Mouse (Mus musculus) liver, postnatal 0 days (tissue): ENCODE measurements around the gene Nrm. TPM values are rescaled to one million over a fixed set of nuclear protein-coding genes. Genes with fewer than 3 reads are reported as not detected.
A peak's percentile ranks its signal among the peaks of the same experiment; 100 is the strongest.
"Not testable (repeated sequence)": the region's sequence is repeated elsewhere in the genome, so short reads cannot be mapped to it uniquely, and the experiment has no call there.

Source experiments
- ATAC-seq: fragments of 200-750 bp; cut with Nextera tagmentation; 2 replicates; pipeline ENCODE4 v1.8.0; 2017; ENCODE audit warnings: mild to moderate bottlenecking, moderate library complexity
- DNase-seq: peaks from one replicate; pipeline ENCODE4 v3.0.0-alpha.2; 2016
- H3K27ac ChIP-seq: fragments of 300-500 bp; sonication (generic); 2 replicates; pipeline ENCODE4 v1.5.1; 2014; ENCODE audit warnings: antibody characterized with exemption, moderate library complexity, mild to moderate bottlenecking, low read depth
- H3K27me3 ChIP-seq: fragments of 300-500 bp; sonication (generic); 2 replicates; pipeline ENCODE4 v1.6.1; 2014; ENCODE audit warnings: low read length, control low read depth, mixed read lengths; ENCODE audit not compliant: insufficient read depth
- H3K36me3 ChIP-seq: fragments of 300-500 bp; sonication (generic); replicated peaks from 2 replicates; pipeline ENCODE4 v1.6.1; 2014; ENCODE audit warnings: mild to moderate bottlenecking, control low read depth, low read length, moderate library complexity, mixed read lengths; ENCODE audit not compliant: insufficient read depth
- H3K4me1 ChIP-seq: fragments of 300-500 bp; sonication (generic); 2 replicates; pipeline ENCODE4 v1.6.1; 2014; ENCODE audit warnings: antibody characterized with exemption, mild to moderate bottlenecking, control low read depth; ENCODE audit not compliant: insufficient read depth
- H3K4me2 ChIP-seq: fragments of 300-500 bp; sonication (generic); 2 replicates; pipeline ENCODE4 v1.6.1; 2014; ENCODE audit warnings: low read depth, mild to moderate bottlenecking, low read length, moderate library complexity, mixed read lengths
- H3K4me3 ChIP-seq: fragments of 300-500 bp; sonication (generic); 2 replicates; pipeline ENCODE4 v1.5.1; 2014; ENCODE audit warnings: low read depth, low read length
- H3K9ac ChIP-seq: fragments of 300-500 bp; sonication (generic); replicated peaks from 2 replicates; pipeline ENCODE4 v1.6.1; 2014; ENCODE audit warnings: mild to moderate bottlenecking, moderate library complexity
- H3K9me3 ChIP-seq: fragments of 300-500 bp; sonication (generic); 2 replicates; pipeline ENCODE4 v1.6.1; 2016; ENCODE audit warnings: mild to moderate bottlenecking, control low read depth, low read length, mixed read lengths
- CTCF ChIP-seq: sonication (generic); IDR thresholded peaks from 2 replicates; pipeline ENCODE4 v1.5.1; 2016; ENCODE audit warnings: antibody characterized with exemption, low read depth
- EP300 ChIP-seq: IDR thresholded peaks from 2 replicates; pipeline ENCODE4 v1.6.1; 2016; ENCODE audit warnings: antibody characterized with exemption, low read depth, mild to moderate bottlenecking
- WGBS: fragments of 180-500 bp; shearing (Covaris S2); extraction: QIAGEN DNeasy Blood & Tissue Kit; methylation state at CpG from one replicate; pipeline ENCODE4 v1.1.7; 2014; ENCODE audit not compliant: insufficient replicate concordance; 5-methylcytosine and 5-hydroxymethylcytosine counted together
- polyA plus RNA-seq: library from polyadenylated mRNA; unstranded; fragments of >200 nt; fragmentation: Nextera tagmentation; extraction: Ambion mirVana; gene quantifications from 2 replicates; pipeline ENCODE4 v1.2.1, GENCODE M21; 2015

Gene Nrm
- polyA plus RNA-seq, 1 experiment from 2014 or later: 15.8 TPM

DNA sequence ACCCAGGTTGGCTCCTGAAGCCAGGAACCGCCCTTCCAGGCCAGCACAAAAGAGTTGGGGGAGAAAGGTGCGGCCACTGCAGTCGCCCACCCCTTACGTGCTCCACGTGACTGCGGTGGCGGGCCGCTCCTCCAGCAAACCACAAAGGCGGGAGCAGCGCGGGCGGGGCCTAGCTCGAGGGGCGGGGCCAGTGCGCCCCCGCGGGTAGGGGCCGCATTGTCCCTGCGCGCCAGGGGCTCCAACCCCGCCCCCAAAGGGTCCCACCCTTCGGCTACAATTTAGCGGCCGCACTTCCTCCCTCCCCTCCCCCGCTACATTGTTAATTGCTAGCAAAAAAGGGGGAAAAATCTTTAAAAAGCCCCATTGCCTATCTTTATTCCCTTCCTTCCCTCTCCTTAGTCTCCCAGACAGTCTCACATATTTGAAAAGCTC, 24.1 kb upstream of the Nrm start:
- Histone ChIP-seq H3K9me3 (no peaks in the 10 kb centered on the region), H3K9ac (peak overlapping the region; percentile 89), H3K27me3 (no peaks in the 10 kb centered on the region), H3K4me2 (peak overlapping the region; percentile 93), H3K4me1 (peaks cover 54% of the 10 kb centered on the region), H3K36me3 (peaks cover 36% of the 10 kb centered on the region), H3K4me3 (peak overlapping the region; percentile 82), H3K27ac (peak overlapping the region; percentile 91)
- no peak; the same call in 1 of the 2 replicates for TF ChIP-seq EP300
- no peak for TF ChIP-seq CTCF
- peak; percentile 91 for DNase-seq
- no peak for ATAC-seq
- WGBS: 2% methylated on average over 23 of the region's 25 CpGs

DNA sequence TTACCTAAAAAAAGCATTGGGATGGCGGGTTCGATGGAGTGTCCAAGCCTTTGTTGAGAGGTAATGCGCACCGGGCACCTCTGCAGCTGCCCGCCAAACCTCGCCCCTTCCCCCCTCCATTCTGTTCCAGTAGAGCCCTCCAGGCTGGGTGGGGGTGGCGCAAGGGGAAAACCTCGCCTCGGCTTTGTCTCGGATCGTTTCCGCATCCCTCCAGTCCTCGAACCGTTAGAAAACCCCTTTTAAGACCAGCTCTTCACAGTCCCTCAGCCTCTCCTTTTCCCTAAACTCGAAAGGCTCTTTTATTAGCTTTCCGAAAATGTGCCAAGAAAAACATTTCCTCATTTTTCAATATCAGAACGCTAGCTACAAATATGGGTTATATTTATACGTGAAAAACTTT, 23.6 kb upstream of the Nrm start:
- ATAC-seq: no peak
- WGBS: 0% methylated on average over 18 of the region's 18 CpGs
- TF ChIP-seq CTCF: no peak
- 0 out of 2 replicates have a peak, but pooled peaks have one; percentile 23 for TF ChIP-seq EP300

DNA sequence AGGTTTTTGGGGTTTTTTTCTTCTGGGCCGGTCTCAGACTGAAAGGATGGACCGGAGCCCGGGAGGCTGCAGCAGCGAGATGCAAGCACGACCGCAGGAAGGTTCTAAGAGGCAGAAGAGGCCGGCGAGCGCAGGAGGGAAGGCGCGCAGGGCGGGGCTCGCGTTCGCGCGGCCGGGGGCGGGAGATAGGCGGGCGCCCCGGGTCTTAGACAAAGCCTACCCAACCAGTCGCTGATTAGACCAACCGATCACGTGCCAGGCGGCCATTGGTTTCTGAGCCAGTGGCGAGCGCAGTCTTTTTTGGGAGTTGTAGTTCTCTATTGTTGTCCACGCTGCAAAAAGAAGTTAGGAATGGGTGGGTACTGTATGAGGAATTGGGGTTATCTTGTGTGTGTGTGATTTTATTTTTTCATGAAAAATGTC, 23.0 kb upstream of the Nrm start, which contains the start of gene Tubb5:
TSS of gene Tubb5 (minus strand) at position 185 of the 423 bp plus-strand sequence.
- no peaks in the 10 kb centered on the region for H3K9me3 ChIP-seq
- peaks cover 62% of the 10 kb centered on the region for H3K4me1 ChIP-seq
- ATAC-seq (peak; percentile 55), DNase-seq (peak; percentile 96)
- peaks cover 31% of the 10 kb centered on the region for H3K36me3 ChIP-seq
- H3K27me3 ChIP-seq: no peaks in the 10 kb centered on the region
- H3K4me2 ChIP-seq: peak within 1 kb of the TSS; percentile 93
- peak within 1 kb of the TSS; percentile 91 for H3K27ac ChIP-seq
- WGBS: 3% methylated on average over 29 of the region's 29 CpGs
- H3K4me3 ChIP-seq: peak within 1 kb of the TSS; percentile 82
- TF ChIP-seq EP300: no peak
- TF ChIP-seq CTCF: no peak
- H3K9ac ChIP-seq: peak within 1 kb of the TSS; percentile 89

More for the DNA sequence above, 23.6 kb upstream of the Nrm start:
- peak overlapping the region; percentile 91 for H3K27ac ChIP-seq
- H3K4me2 ChIP-seq: peak overlapping the region; percentile 93
- H3K4me3 ChIP-seq: peak overlapping the region; percentile 82
- peaks cover 59% of the 10 kb centered on the region for H3K4me1 ChIP-seq
- H3K36me3 ChIP-seq: peaks cover 36% of the 10 kb centered on the region
- DNase-seq: peak; percentile 67
- no peaks in the 10 kb centered on the region for H3K27me3 ChIP-seq
- peak overlapping the region; percentile 89 for H3K9ac ChIP-seq
- H3K9me3 ChIP-seq: no peaks in the 10 kb centered on the region

DNA sequence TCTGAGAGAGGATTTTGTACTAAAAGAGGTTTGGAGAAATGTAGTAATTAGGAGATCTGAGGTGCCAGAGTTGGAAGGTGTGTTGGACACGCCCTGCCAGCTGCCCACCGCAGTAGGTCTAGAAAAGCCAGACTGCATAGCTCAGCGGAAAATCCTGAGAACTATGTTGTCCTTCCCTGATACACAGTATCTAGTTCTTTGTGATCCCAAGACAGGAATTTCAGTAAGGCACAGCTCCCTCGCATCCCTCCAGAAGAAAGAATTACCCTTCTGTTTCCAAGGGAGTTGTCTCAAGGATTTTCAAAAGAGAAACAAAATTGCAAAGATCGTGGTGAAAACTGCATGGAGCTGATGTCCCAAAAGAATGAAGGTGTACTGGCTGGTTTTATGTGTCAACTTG, 22.5 kb upstream of the Nrm start:
- H3K27ac ChIP-seq: peak overlapping the region; percentile 91
- DNase-seq (no peak), ATAC-seq (no peak)
- peaks cover 29% of the 10 kb centered on the region for H3K36me3 ChIP-seq
- peak overlapping the region; percentile 82 for H3K4me3 ChIP-seq
- WGBS: 9% methylated on average over 5 of the region's 5 CpGs
- H3K27me3 ChIP-seq: no peaks in the 10 kb centered on the region
- peak overlapping the region; percentile 93 for H3K4me2 ChIP-seq
- TF ChIP-seq CTCF (no peak), EP300 (no peak)
- no peaks in the 10 kb centered on the region for H3K9me3 ChIP-seq
- H3K9ac ChIP-seq: peak overlapping the region; percentile 57
- peaks cover 58% of the 10 kb centered on the region for H3K4me1 ChIP-seq

DNA sequence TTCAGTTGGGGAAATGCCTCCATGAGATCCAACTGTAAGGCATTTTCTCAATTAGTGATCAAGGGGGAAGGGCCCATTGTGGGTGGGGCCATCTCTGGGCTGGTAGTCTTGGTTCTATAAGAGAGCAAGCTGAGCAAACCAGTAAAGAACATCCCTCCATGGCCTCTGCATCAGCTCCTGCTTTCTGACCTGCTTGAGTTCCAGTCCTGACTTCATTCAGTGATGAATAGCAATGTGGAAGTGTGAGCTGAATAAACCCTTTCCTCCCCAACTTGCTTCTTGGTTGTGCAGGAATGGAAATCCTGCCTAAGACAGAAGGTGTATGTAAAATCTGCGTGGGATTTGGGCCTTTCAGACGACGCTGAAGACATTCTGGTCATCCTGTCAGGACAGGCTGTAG, 22.1 kb upstream of the Nrm start:
- H3K4me1 ChIP-seq: peaks cover 54% of the 10 kb centered on the region

DNA sequence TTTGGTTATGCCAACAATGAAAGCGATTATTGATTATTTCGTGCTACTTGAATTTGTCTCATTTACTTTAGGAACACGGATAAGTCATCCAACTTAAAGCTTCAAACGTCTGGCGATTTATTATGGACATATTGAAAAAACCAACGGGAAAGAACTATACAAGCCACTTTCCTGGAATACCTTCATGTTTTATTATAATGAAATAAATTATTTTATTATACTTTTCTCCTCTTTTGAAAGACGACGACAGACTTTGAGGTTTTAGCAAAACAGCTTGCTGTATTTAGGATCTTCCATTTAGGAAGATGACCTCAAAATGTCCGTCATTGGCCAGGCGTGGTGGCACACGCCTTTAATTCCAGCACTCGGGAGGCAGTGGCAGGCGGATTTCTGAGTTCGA, 20.6 kb upstream of the Nrm start:
- Histone ChIP-seq H3K9ac (peak overlapping the region; percentile 35; the same call in 1 of the 2 replicates), H3K36me3 (peaks cover 22% of the 10 kb centered on the region), H3K27me3 (no peaks in the 10 kb centered on the region), H3K4me3 (peak overlapping the region; percentile 74), H3K9me3 (no peaks in the 10 kb centered on the region), H3K4me2 (peak overlapping the region; percentile 88), H3K4me1 (peaks cover 39% of the 10 kb centered on the region), H3K27ac (peak overlapping the region; percentile 91)
- ATAC-seq (no peak), DNase-seq (no peak)
- 43% methylated on average over 14 of the region's 14 CpGs for WGBS
- no peak for TF ChIP-seq CTCF
- TF ChIP-seq EP300: no peak

More for the DNA sequence above, 22.1 kb upstream of the Nrm start:
- not testable (repeated sequence) for ATAC-seq, H3K9me3 ChIP-seq, DNase-seq, H3K27me3 ChIP-seq
- H3K9ac ChIP-seq: peak overlapping the region; percentile 57
- 63% methylated on average over 3 of the region's 3 CpGs for WGBS
- H3K4me3 ChIP-seq: peak overlapping the region; percentile 82
- peak overlapping the region; percentile 91 for H3K27ac ChIP-seq
- H3K4me2 ChIP-seq: peak overlapping the region; percentile 93
- H3K36me3 ChIP-seq: peaks cover 25% of the 10 kb centered on the region
